Mouse (Mus musculus) testis, adult 2 months (tissue): Measurements from ENCODE around the gene Cacybp. TPM values are rescaled to one million over a fixed set of nuclear protein-coding genes. Genes with fewer than 3 reads are reported as not detected.

Source experiments
- H3K27ac ChIP-seq: fragments of 200-500 bp; 2 replicates; pipeline ENCODE4 v1.5.1; 2012; ENCODE audit warnings: low read depth, low read length; ENCODE audit not compliant: control insufficient read depth, insufficient read depth
- H3K27me3 ChIP-seq: fragments of 200-500 bp; 2 replicates; pipeline ENCODE4 v1.6.1; 2012; ENCODE audit warnings: mild to moderate bottlenecking, low read length, moderate library complexity; ENCODE audit not compliant: control insufficient read depth, insufficient read depth
- H3K36me3 ChIP-seq: fragments of 200-500 bp; 2 replicates; pipeline ENCODE4 v1.6.1; 2012; ENCODE audit warnings: mild to moderate bottlenecking, low read length; ENCODE audit not compliant: control insufficient read depth, insufficient read depth
- H3K4me1 ChIP-seq: fragments of 200-500 bp; 2 replicates; pipeline ENCODE4 v1.6.1; 2012; ENCODE audit warnings: low read length; ENCODE audit not compliant: control insufficient read depth, insufficient read depth
- H3K4me3 ChIP-seq: fragments of 200-500 bp; 2 replicates; pipeline ENCODE4 v1.5.1; 2012; ENCODE audit warnings: low read depth, mild to moderate bottlenecking, low read length, moderate library complexity, mixed read lengths; ENCODE audit not compliant: control insufficient read depth
- CTCF ChIP-seq: fragments of 200-500 bp; IDR thresholded peaks from 2 replicates; pipeline ENCODE4 v1.5.1; 2012; ENCODE audit warnings: low read depth, mild to moderate bottlenecking, inconsistent platforms, low read length, moderate library complexity; ENCODE audit not compliant: control insufficient read depth, insufficient read depth, insufficient replicate concordance
- POLR2A ChIP-seq: fragments of 200-500 bp; IDR thresholded peaks from 2 replicates; pipeline ENCODE4 v1.6.1; 2012; ENCODE audit warnings: low read depth, mild to moderate bottlenecking, inconsistent platforms, low read length, moderate library complexity; ENCODE audit not compliant: control insufficient read depth
- polyA plus RNA-seq: library from polyadenylated mRNA; depleted of rRNA; stranded (reverse); fragments of >200 nt; gene quantifications from 2 replicates; pipeline ENCODE4 v1.2.3, GENCODE M21; 2012

Gene Cacybp
- polyA plus RNA-seq, 1 experiment, result 9.8 TPM

- no peak overlapping the region for H3K4me3 ChIP-seq
Observed at GRCm38 (mm10) chr1:160237981-160238380, 25.3 kb upstream of the Cacybp start.

GRCm38 (mm10) chr1:160233921-160234320, 21.2 kb upstream of the Cacybp start:
- Histone ChIP-seq H3K4me1 (no peaks in the 10 kb centered on the region), H3K4me3 (no peak overlapping the region), H3K36me3 (no peaks in the 10 kb centered on the region), H3K27me3 (no peaks in the 10 kb centered on the region), H3K27ac (no peak overlapping the region)
- TF ChIP-seq POLR2A (no peak), CTCF (no peak)

More at GRCm38 (mm10) chr1:160237981-160238380, 25.3 kb upstream of the Cacybp start:
- Histone ChIP-seq H3K36me3 (no peaks in the 10 kb centered on the region), H3K27me3 (no peaks in the 10 kb centered on the region), H3K4me1 (no peaks in the 10 kb centered on the region), H3K27ac (no peak overlapping the region)
- TF ChIP-seq CTCF (no peak), POLR2A (no peak)

- Histone ChIP-seq H3K27me3 (no peaks in the 10 kb centered on the region), H3K27ac (no peak overlapping the region), H3K4me3 (no peak overlapping the region), H3K4me1 (no peaks in the 10 kb centered on the region), H3K36me3 (no peaks in the 10 kb centered on the region)
- TF ChIP-seq POLR2A (no peak), CTCF (no peak)
Observed at GRCm38 (mm10) chr1:160232113-160232512, 19.4 kb upstream of the Cacybp start.

- H3K27me3 ChIP-seq, result no peaks in the 10 kb centered on the region
- H3K36me3 ChIP-seq, result no peaks in the 10 kb centered on the region; the same call in 1 of the 2 replicates
- H3K4me3 ChIP-seq, result no peak overlapping the region
- no peak overlapping the region for H3K27ac ChIP-seq
- no peaks in the 10 kb centered on the region for H3K4me1 ChIP-seq
- TF ChIP-seq CTCF, result no peak
- no peak for TF ChIP-seq POLR2A
Observed at GRCm38 (mm10) chr1:160231013-160231412, 18.3 kb upstream of the Cacybp start.

- no peaks in the 10 kb centered on the region for H3K27me3 ChIP-seq
- H3K36me3 ChIP-seq, result no peaks in the 10 kb centered on the region; the same call in 1 of the 2 replicates
- no peak overlapping the region for H3K27ac ChIP-seq
- no peak overlapping the region for H3K4me3 ChIP-seq
- no peak for TF ChIP-seq CTCF
- TF ChIP-seq POLR2A, result no peak
- no peaks in the 10 kb centered on the region for H3K4me1 ChIP-seq
Observed at GRCm38 (mm10) chr1:160227850-160228249, 15.2 kb upstream of the Cacybp start.

GRCm38 (mm10) chr1:160227196-160227595, 14.5 kb upstream of the Cacybp start:
- H3K27me3 ChIP-seq, result no peaks in the 10 kb centered on the region
- no peaks in the 10 kb centered on the region; the same call in 1 of the 2 replicates for H3K36me3 ChIP-seq
- no peak overlapping the region for H3K27ac ChIP-seq
- no peak for TF ChIP-seq POLR2A
- TF ChIP-seq CTCF, result no peak
- no peak overlapping the region for H3K4me3 ChIP-seq
- no peaks in the 10 kb centered on the region for H3K4me1 ChIP-seq

GRCm38 (mm10) chr1:160224093-160224492, 11.4 kb upstream of the Cacybp start:
- no peak for TF ChIP-seq CTCF
- no peak for TF ChIP-seq POLR2A
- Histone ChIP-seq H3K27me3 (no peaks in the 10 kb centered on the region), H3K27ac (no peak overlapping the region), H3K36me3 (no peaks in the 10 kb centered on the region; the same call in 1 of the 2 replicates), H3K4me3 (no peak overlapping the region), H3K4me1 (no peaks in the 10 kb centered on the region)

GRCm38 (mm10) chr1:160217898-160218297, 5.2 kb upstream of the Cacybp start:
- TF ChIP-seq POLR2A, result no peak
- no peak for TF ChIP-seq CTCF
- Histone ChIP-seq H3K36me3 (no peaks in the 10 kb centered on the region), H3K27me3 (no peaks in the 10 kb centered on the region), H3K27ac (no peak overlapping the region), H3K4me1 (no peaks in the 10 kb centered on the region), H3K4me3 (no peak overlapping the region)

- no peak for TF ChIP-seq CTCF
- no peak for TF ChIP-seq POLR2A
- Histone ChIP-seq H3K4me3 (peak overlapping the region; percentile 65), H3K27ac (no peak overlapping the region), H3K27me3 (no peaks in the 10 kb centered on the region), H3K36me3 (no peaks in the 10 kb centered on the region), H3K4me1 (peaks cover 3% of the 10 kb centered on the region; the same call in 1 of the 2 replicates)
Observed at GRCm38 (mm10) chr1:160214171-160214570, 1.5 kb upstream of the Cacybp start.
